Mouse (Mus musculus) limb, embryonic 15.5 days (tissue): ENCODE measurements around the gene Zfp346. TPM values are rescaled to one million over a fixed set of nuclear protein-coding genes. Genes with fewer than 3 reads are reported as not detected.
A peak's percentile ranks its signal among the peaks of the same experiment; 100 is the strongest.

Experiments
- ATAC-seq: fragments of 200-750 bp; cut with Nextera tagmentation; 2 replicates; pipeline ENCODE4 v1.8.0; 2017; ENCODE audit warnings: low read depth, moderate TSS enrichment; ENCODE audit not compliant: insufficient number of reproducible peaks, low FRiP score, low TSS enrichment
- H3K27ac ChIP-seq: fragments of 300-500 bp; sonication (generic); 2 replicates; pipeline ENCODE4 v1.5.1; 2015; ENCODE audit warnings: moderate library complexity, mild to moderate bottlenecking, inconsistent platforms
- H3K27me3 ChIP-seq: fragments of 300-500 bp; sonication (generic); 2 replicates; pipeline ENCODE4 v1.6.1; 2015; ENCODE audit warnings: inconsistent platforms
- H3K36me3 ChIP-seq: fragments of 300-500 bp; sonication (generic); 2 replicates; pipeline ENCODE4 v1.6.1; 2015; ENCODE audit warnings: inconsistent platforms
- H3K4me1 ChIP-seq: fragments of 300-500 bp; sonication (generic); 2 replicates; pipeline ENCODE4 v1.6.1; 2015; ENCODE audit warnings: inconsistent platforms
- H3K4me2 ChIP-seq: fragments of 300-500 bp; sonication (generic); 2 replicates; pipeline ENCODE4 v1.6.1; 2015; ENCODE audit warnings: mild to moderate bottlenecking, inconsistent platforms
- H3K4me3 ChIP-seq: fragments of 300-500 bp; sonication (generic); 2 replicates; pipeline ENCODE4 v1.5.1; 2015; ENCODE audit warnings: mild to moderate bottlenecking, inconsistent platforms
- H3K9ac ChIP-seq: fragments of 300-500 bp; sonication (generic); 2 replicates; pipeline ENCODE4 v1.6.1; 2015; ENCODE audit warnings: inconsistent platforms
- H3K9me3 ChIP-seq: fragments of 300-500 bp; sonication (generic); 2 replicates; pipeline ENCODE4 v1.6.1; 2016; ENCODE audit warnings: inconsistent platforms
- WGBS: fragments of 180-500 bp; shearing (Covaris S2); methylation state at CpG from one replicate; pipeline ENCODE4 v1.1.7; 2015; 5-methylcytosine and 5-hydroxymethylcytosine counted together
- polyA plus RNA-seq: library from polyadenylated mRNA; unstranded; fragments of >200 nt; fragmentation: Nextera tagmentation; extraction: Ambion mirVana; gene quantifications from 2 replicates; pipeline ENCODE4 v1.2.1, GENCODE M21; 2015

Gene Zfp346
- polyA plus RNA-seq, 1 experiment from 2014 or later = 26.0 TPM

GRCm38 (mm10) chr13:55177903-55178496 lies 72.9 kb downstream of the Zfp346 start:
- H3K27ac ChIP-seq = no peak overlapping the region
- no peaks in the 10 kb centered on the region for H3K9me3 ChIP-seq
- WGBS = 65% methylated on average over 4 of the region's 4 CpGs
- H3K27me3 ChIP-seq = no peaks in the 10 kb centered on the region
- no peak overlapping the region for H3K4me2 ChIP-seq
- H3K4me3 ChIP-seq = no peak overlapping the region
- H3K4me1 ChIP-seq = peaks cover 3% of the 10 kb centered on the region; the same call in 1 of the 2 replicates
- no peaks in the 10 kb centered on the region for H3K36me3 ChIP-seq
- ATAC-seq = no peak
- no peak overlapping the region for H3K9ac ChIP-seq

GRCm38 (mm10) chr13:55178556-55178955 lies 73.4 kb downstream of the Zfp346 start:
- Histone ChIP-seq H3K9me3 (no peaks in the 10 kb centered on the region), H3K4me1 (peaks cover 3% of the 10 kb centered on the region; the same call in 1 of the 2 replicates), H3K36me3 (no peaks in the 10 kb centered on the region), H3K4me2 (no peak overlapping the region), H3K9ac (no peak overlapping the region), H3K27ac (no peak overlapping the region), H3K27me3 (no peaks in the 10 kb centered on the region), H3K4me3 (no peak overlapping the region)
- 32% methylated on average over 2 of the region's 2 CpGs for WGBS
- no peak for ATAC-seq

GRCm38 (mm10) chr13:55179591-55179990 lies 74.5 kb downstream of the Zfp346 start:
- Histone ChIP-seq H3K27ac (no peak overlapping the region), H3K27me3 (no peaks in the 10 kb centered on the region), H3K4me1 (peaks cover 3% of the 10 kb centered on the region; the same call in 1 of the 2 replicates), H3K4me3 (no peak overlapping the region), H3K36me3 (no peaks in the 10 kb centered on the region), H3K9ac (no peak overlapping the region), H3K9me3 (no peaks in the 10 kb centered on the region), H3K4me2 (no peak overlapping the region)
- no peak for ATAC-seq
- 79% methylated on average over 3 of the region's 3 CpGs for WGBS

- peaks cover 3% of the 10 kb centered on the region; the same call in 1 of the 2 replicates for H3K4me1 ChIP-seq
- no peaks in the 10 kb centered on the region for H3K27me3 ChIP-seq
- H3K9ac ChIP-seq = no peak overlapping the region
- H3K4me2 ChIP-seq = peak overlapping the region; percentile 50
- no peaks in the 10 kb centered on the region for H3K9me3 ChIP-seq
- no peaks in the 10 kb centered on the region for H3K36me3 ChIP-seq
- H3K4me3 ChIP-seq = peak overlapping the region; percentile 38
- WGBS = 67% methylated on average over 2 of the region's 2 CpGs
- no peak for ATAC-seq
- no peak overlapping the region for H3K27ac ChIP-seq
Observed at GRCm38 (mm10) chr13:55181786-55182172, 76.7 kb downstream of the Zfp346 start.

GRCm38 (mm10) chr13:55182173-55182894 lies 77.2 kb downstream of the Zfp346 start:
- H3K27me3 ChIP-seq = no peaks in the 10 kb centered on the region
- ATAC-seq = peak; percentile 83
- 2% methylated on average over 23 of the region's 23 CpGs for WGBS

GRCm38 (mm10) chr13:55183382-55183781 lies 78.3 kb downstream of the Zfp346 start:
- no peak overlapping the region for H3K4me2 ChIP-seq
- WGBS = 77% methylated on average over 6 of the region's 6 CpGs
- H3K36me3 ChIP-seq = no peaks in the 10 kb centered on the region
- no peak overlapping the region for H3K4me3 ChIP-seq
- H3K9me3 ChIP-seq = no peaks in the 10 kb centered on the region
- H3K9ac ChIP-seq = no peak overlapping the region
- no peaks in the 10 kb centered on the region for H3K27me3 ChIP-seq
- no peak overlapping the region for H3K27ac ChIP-seq
- H3K4me1 ChIP-seq = peaks cover 3% of the 10 kb centered on the region; the same call in 1 of the 2 replicates
- ATAC-seq = no peak

More at GRCm38 (mm10) chr13:55182173-55182894, 77.2 kb downstream of the Zfp346 start:
- 0 out of 2 replicates have a peak overlapping the region, but pooled peaks have one; percentile 0 for H3K9ac ChIP-seq
- H3K4me3 ChIP-seq = peak overlapping the region; percentile 38
- peaks cover 3% of the 10 kb centered on the region; the same call in 1 of the 2 replicates for H3K4me1 ChIP-seq
- peak overlapping the region; percentile 50 for H3K4me2 ChIP-seq
- peak overlapping the region; percentile 84 for H3K27ac ChIP-seq
- H3K9me3 ChIP-seq = no peaks in the 10 kb centered on the region
- H3K36me3 ChIP-seq = no peaks in the 10 kb centered on the region

Other genes with a start within 250 kb of the Zfp346 start
- 0.99 and 2.3 TPM in 2 replicates for gene Unc5a, start 155.9 kb upstream of the Zfp346 start, polyA plus RNA-seq
- 1.5 and 1.9 TPM in 2 replicates for gene Hk3, start 83.9 kb upstream of the Zfp346 start, polyA plus RNA-seq
- gene Uimc1, start 5.0 kb upstream of the Zfp346 start, polyA plus RNA-seq = 24.5 and 25.3 TPM in 2 replicates
- not detected in 2 replicates for gene Gm17617, start 28.2 kb downstream of the Zfp346 start, polyA plus RNA-seq
- 8.2 and 14.2 TPM in 2 replicates for gene Fgfr4, start 47.3 kb downstream of the Zfp346 start, polyA plus RNA-seq
- gene Nsd1, start 104.5 kb downstream of the Zfp346 start, polyA plus RNA-seq = 52.4 and 55.8 TPM in 2 replicates
- gene Prelid1, start 215.2 kb downstream of the Zfp346 start, polyA plus RNA-seq = 427 and 446 TPM in 2 replicates
- gene Rab24, start 216.6 kb downstream of the Zfp346 start, polyA plus RNA-seq = 110 and 119 TPM in 2 replicates
- gene Mxd3, start 224.5 kb downstream of the Zfp346 start, polyA plus RNA-seq = 43.8 and 46.2 TPM in 2 replicates